Mouse (Mus musculus): Measurements from ENCODE around the gene 4930404N11Rik.

DNA sequence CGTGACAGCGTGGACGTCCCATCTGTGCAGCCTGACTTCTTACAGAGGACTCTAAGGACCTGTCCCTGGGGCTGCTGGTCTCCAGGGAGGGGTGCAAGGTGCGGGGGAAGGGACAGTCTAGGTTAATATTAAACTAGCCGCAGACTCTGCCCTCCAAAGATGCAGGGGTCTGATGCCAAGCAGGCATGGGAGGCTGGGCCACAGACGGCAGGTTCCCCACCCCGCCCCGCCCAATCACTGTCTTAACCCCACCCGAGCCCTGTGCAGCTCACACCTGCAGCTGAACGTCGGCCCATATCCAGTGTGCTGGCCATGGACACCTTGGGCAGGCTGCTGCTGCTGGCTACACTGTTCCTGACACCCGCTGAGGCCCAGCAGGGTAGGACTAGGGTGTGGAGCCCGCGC, 27.2 kb upstream of the 4930404N11Rik start, which contains the start of gene Smim24:
- TF ChIP-seq CTCF (IDR thresholded peaks at IDR 0.05; ENCODE audit: low read depth) (no peak), EP300 (IDR thresholded peaks at IDR 0.05; ENCODE audit: low read depth) (no peak)
